Mouse (Mus musculus): Measurements from ENCODE around the gene Zcchc3. TPM values are rescaled to one million over a fixed set of nuclear protein-coding genes. Genes with fewer than 3 reads are reported as not detected.

Gene Zcchc3
- total RNA-seq, 1 experiment from 2014 or later, result 0.10 TPM

DNA sequence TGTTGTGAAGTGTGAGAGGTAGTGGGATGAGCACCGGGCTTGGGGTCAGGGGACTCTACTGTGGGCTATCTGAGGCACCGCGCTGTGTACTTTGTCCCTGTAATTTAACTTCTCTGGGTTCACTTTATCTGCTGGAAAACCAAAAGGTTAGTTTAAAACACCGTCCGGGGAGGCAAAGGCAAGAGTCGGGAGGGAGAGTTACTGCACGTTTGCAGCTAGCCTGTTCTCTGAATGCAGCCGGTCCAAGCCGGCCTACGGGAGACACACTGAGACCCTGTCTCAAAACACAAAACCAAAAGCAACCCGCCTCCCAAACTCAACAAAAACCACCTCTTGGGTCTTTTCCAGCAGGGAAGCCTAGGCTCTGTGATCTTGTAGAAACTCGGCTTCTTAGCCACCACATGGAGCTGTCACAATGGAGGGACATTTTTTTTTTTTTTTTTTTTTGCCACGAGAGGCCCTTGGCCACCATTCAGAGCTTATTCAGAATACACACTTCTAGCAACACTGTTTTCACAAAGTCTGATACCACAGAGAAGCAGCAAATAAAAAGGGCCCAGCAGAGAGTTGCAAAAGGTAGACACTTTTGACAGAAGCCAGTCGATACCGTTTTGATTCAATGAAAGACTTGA is 2.2 kb downstream of the Zcchc3 start:
- no peak for ATAC-seq (replicated peaks; ENCODE audit: insufficient number of reproducible peaks, low FRiP score, low TSS enrichment, poor library complexity, severe bottlenecking)

DNA sequence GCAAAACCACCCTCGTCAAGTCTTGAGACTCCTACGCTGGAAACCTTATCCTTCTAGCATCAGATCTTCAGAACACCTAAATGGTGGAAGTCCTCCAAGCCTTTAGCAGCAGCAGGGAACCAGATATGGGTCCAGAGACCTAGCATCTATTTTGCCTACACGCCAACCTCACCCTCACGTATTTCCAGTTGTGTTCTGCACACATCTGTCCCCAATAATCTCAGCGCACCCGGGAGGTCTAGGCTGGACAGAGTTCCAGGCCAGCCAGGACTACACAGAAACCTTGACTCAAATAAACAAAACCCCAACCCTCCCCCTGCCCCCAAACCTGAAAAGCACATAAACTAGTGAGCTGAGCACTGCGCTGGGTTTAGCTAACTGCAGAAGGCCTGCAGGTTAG is 3.4 kb downstream of the Zcchc3 start:
- ATAC-seq (replicated peaks; ENCODE audit: insufficient number of reproducible peaks, low FRiP score, low TSS enrichment, poor library complexity, severe bottlenecking), result no peak

DNA sequence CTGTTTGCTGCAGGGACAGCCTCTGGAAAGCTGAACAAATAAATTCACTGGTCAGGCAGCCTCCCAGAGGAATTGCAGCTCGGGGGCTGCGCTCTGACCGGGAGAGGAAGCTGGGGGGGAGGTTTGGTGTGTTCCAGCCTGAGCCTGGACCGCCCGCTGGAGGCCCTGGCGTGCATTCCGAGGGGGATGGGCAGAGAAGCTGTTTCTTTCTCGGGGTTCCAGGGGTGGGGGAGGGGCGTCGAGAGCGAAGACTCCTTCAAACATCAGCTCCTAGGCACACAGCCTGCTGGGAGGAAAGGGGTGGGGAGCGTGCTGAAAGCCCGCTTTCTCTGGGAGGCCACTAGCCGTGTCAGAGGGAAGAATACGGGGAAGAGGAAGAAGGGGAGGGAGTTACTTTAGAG is 3.9 kb downstream of the Zcchc3 start:
- no peak for ATAC-seq (replicated peaks; ENCODE audit: insufficient number of reproducible peaks, low FRiP score, low TSS enrichment, poor library complexity, severe bottlenecking)

DNA sequence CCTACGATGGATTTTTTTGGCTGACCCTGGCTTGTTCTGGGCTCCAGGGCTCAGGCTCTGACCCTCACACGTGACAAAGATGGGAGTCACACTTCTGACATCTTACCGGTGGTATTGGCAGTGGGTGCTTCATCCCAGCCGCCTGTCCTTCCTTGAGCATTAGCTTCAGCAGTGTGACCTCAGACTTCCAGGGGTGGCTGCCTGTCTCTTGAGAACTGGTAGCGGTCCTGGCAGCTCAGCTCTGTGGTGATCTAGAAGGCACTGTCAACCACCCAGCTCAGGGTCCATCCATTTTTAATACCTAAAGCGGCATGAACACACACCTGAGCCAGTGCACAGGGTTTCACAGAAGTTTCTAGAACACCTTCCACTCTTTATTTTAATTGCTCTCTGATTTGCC is 5.0 kb downstream of the Zcchc3 start:
- no peak for ATAC-seq (replicated peaks; ENCODE audit: insufficient number of reproducible peaks, low FRiP score, low TSS enrichment, poor library complexity, severe bottlenecking)

DNA sequence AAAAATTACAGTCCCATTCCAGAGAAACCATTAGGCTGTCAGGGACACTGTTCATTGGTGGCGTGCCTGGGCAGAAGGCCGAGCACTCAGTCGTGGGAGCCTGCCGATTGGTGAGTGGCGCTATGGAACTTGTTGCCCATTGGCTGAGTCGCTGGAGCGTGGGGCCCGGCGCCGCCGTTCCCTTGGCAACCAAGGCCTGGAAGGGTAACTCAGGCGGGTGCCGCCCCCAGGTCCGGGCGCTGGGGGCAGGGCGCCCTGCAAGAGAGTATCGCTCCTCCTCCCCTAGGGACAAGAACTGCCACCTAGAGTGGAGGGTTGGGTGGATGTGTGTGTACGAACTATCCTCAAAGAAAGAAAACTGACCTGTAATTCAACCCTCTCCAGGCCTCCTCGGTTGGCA is 8.7 kb downstream of the Zcchc3 start:
- peak; percentile 83 for ATAC-seq (replicated peaks; ENCODE audit: insufficient number of reproducible peaks, low FRiP score, low TSS enrichment, poor library complexity, severe bottlenecking)

DNA sequence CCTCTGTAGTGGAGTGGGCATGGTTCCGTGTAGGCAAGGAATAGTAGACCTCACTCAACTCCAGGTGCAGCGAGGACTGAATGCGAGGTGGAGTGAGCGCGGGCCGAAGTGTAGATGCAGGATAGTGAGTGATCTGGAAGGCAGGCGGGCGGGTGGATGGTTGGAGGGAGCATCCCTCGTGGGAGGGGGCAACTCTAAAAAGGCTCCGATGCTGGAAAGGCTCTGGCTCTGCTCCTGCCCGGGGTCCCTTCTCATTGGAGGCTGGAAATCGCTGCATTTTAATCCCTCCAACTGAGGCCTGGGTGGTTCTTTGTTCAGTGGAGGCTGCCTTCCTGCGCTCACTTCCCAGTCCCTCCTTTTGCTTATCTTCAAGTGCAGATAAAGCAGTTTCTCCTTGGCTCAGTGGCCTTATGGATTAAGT is 15.7 kb downstream of the Zcchc3 start:
- no peak; the same call in none of the 2 replicates for ATAC-seq (replicated peaks; ENCODE audit: insufficient number of reproducible peaks, low FRiP score, low TSS enrichment, poor library complexity, severe bottlenecking)

DNA sequence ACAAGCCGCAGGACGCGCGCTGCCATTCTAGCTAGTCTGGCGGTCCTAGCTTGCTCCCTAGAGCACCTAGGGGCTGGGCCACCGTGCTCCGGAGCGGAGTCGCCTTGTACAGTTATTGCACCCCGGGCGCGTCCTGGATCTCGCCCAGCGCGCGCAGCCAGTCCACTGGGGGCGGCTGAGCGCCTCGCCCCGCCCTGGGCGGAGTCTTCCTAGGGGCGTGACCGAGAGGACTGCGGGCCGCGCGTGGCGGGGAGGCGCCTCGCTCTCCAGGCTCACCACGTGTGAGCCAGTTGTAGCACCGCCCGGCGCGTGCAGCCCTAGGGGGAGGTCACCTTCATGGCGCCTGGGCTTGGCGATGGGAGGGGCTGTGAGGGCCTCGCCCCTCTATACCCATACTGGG is 16.1 kb downstream of the Zcchc3 start:
- peak; percentile 66 for ATAC-seq (replicated peaks; ENCODE audit: insufficient number of reproducible peaks, low FRiP score, low TSS enrichment, poor library complexity, severe bottlenecking)

DNA sequence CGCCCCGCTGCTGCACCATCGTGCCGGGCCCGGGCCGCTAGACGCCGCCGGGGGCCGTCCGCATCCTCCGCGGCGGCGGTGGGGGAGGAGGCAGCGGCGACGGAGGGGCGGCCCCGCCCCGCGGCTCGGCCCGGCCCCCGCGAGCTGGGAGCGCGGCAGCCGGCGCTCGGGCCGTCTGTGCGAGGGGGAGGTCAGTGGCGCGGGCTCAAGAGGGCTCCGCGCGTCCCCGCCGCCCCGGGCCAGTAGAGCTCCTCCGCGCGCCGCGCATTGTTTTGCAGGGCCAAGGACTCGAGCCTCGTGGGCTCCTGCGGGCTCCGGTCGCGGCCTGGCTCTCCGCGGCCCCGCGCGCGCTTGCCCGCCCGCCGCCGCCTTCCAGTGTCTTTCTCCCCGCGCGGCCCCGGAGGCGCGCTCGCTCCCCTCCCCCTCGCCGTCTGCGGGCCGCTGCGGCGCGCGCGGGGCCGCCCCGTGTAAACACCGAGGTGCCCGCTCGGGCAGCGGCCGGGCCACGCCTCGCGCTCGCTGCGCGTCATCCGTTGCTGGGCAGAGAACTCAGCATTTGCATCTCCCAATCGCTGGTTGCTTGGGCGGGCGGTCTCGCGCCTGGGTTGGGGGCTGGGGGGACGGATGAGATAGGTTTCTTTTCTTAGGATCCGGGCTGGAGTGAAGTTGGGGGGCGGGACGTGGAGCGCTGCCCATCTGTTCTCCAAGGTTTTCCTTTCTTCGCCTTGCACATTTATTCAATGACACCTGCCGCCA is 17.0 kb downstream of the Zcchc3 start, which contains the start of gene Sox12:
TSS of gene Sox12 (minus strand) at position 384 of the 756 bp plus-strand sequence.
- 0 out of 2 replicates have a peak, but pooled peaks have one; percentile 29 for ATAC-seq (replicated peaks; ENCODE audit: insufficient number of reproducible peaks, low FRiP score, low TSS enrichment, poor library complexity, severe bottlenecking)

DNA sequence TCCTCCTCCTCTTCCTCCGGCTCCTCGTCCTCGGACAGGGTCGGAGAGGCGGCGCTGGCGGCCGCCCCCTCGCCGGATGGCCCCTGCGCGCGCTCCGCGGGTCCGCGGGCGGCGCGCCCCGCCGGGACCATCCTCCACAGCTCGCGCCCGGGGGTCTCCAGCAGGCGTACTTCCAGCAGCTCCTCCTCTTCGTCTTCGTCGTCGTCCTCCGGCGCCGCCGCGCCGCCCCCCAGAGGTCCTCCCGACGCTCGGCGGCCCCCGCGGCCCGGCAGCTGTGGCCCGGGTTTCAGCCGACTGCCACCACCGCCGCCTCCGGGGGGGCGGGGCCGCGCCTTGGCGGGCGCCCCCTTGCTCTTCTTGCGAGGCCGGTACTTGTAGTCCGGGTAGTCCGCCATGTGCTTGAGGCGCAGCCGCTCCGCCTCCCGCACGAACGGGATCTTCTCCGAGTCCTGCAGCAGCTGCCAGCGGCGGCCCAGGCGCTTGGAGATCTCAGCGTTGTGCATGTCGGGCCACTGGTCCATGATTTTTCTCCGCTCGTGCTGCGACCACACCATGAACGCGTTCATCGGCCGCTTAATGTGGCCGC is 17.7 kb downstream of the Zcchc3 start:
- no peak for ATAC-seq (replicated peaks; ENCODE audit: insufficient number of reproducible peaks, low FRiP score, low TSS enrichment, poor library complexity, severe bottlenecking)

DNA sequence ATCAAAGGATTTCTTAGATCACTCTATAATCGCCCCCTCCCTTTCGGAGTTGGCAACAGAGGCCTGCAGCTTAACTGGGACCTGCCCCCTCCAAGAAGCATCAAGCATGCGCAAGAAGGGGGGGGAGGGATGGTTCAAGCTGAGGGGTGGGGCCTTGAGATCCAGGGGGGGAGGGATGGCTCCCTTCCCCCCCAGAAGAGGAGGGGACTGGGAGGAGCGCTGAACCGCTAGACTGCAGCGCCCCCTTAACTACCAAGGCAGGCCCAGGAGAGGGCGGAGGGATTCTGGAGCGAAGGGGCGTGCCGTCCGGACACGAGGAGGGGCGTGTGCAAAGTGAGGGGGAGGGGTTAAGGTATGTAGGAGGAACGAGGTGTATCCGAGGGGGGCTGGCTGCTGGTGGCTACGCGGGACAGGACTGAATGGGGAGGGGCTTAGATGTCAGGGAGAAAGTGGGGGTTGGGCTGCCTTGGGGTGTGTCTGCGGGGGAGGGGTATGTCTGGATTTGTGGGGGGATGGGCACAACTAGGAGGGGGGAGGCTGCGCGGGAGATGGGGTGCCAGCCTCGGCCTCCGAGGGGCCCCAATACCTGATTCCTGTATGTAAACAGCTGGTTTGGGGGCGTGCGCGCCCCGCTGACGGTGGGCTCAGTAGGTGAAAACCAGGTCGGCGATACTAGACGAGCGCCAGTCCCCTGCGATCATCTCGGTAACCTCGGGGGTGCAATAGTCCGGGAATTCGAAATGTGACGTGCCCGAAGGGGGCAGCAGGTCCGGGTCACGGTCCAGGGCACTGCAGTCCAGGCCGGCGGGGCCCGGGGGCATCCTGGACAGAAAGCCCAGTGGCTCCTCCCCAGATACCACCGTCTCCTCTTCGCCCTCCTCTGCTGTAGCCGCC is 18.5 kb downstream of the Zcchc3 start:
- 0 out of 2 replicates have a peak, but pooled peaks have one; percentile 16 for ATAC-seq (replicated peaks; ENCODE audit: insufficient number of reproducible peaks, low FRiP score, low TSS enrichment, poor library complexity, severe bottlenecking)

DNA sequence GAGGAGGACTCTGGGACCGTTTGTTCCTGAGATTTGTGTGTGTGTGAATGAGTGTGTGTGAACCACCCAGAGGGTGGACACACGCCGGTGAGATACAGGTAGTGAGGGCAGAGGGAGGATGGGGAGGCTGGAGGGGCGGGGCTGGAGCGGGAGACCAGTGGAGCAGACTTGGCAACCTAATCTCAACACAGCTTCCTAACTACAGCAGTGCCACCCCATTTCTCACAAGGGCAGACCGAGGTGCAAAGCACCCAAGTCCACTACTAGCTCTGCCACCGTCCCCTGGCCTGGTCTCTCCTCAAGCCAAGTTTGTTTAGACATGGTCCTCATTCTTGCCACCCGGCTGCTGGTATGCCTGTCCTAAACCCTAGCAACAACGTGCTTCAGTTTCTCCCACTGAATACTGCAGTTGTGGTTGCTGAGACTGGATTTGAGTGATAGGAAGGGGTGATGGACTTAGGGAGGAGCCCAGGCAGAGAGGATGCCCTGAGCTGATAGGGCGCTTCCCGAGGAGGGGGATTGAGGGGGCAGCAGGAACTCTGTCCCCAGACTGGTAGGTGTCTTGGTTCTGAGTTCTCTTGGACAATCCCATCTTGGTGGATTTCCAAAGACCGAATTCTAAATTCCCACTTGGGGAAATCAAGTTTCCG is 19.4 kb downstream of the Zcchc3 start:
- no peak for ATAC-seq (replicated peaks; ENCODE audit: insufficient number of reproducible peaks, low FRiP score, low TSS enrichment, poor library complexity, severe bottlenecking)

DNA sequence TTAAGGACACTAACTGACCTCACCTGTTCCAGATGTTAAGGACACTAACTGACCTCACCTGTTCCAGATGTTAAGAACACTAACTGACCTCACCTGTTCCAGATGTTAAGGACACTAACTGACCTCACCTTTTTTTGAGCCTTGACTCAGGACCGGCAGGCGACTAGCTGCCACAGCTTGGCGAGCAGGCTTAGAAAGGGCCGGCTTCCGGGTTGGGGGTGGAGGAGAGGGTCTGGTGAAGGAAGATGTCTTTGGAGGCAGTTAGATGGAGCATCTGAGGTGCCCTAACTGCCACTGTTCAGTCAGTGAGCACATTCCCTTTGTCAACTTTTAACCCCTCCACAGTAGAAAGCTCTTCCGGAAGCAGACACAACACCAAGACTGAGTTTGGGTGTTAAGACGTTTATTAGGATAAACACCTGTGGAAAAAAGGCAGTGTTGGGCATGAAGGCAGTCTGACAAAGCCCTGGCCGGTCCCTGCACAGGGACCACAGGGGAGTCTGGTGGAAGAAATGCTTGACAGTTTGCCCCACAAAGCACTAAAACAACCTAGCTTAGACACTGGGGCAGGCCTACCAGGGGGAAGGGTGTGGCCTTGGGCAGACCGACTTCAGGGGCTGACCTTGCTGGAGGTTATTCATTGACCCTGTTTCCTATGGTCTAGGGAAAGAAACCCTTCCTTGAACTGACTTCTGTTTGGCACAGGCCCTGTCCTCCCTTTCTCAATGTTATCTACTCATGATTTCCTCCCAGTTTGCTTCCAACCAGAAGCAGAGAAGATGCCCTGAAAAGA is 21.4 kb downstream of the Zcchc3 start:
- no peak for ATAC-seq (replicated peaks; ENCODE audit: insufficient number of reproducible peaks, low FRiP score, low TSS enrichment, poor library complexity, severe bottlenecking)

DNA sequence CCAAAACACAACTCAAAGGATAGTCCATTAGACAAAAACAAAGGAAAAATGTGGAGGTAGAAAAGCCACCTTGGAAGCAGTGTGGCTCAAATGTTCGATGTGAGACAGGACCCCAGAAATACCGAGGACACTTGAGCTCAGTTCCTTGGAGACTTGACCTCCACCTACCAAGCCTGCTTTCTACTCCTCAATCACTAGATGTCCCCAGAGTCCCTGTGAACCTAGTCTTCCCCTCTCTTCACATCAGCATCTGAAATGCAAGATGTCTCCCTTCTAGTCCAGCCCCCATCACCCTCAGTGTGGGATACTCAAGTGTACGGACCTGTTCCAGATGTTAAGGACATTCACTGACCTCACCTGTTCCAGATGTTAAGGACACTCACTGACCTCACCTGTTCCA is 22.0 kb downstream of the Zcchc3 start:
- ATAC-seq (replicated peaks; ENCODE audit: insufficient number of reproducible peaks, low FRiP score, low TSS enrichment, poor library complexity, severe bottlenecking), result no peak

DNA sequence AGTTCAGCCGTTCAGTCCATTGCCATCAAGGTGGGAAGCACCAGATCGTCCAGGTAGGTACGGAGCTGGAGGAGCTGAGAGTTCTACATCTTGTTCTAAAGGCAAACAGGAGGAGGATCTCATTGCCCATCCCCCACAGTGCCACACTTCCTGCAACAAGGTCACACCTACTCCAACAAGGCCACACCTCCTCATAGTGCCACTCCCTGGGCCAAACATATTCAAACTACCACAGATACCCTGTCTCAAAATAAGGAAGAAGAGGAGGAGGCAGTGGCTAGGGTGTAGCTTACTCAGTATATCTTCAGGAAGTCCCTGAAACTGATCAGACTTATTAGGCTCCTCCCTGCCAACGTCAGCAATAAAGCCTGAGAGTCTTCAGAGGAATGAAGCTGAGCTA is 30.6 kb downstream of the Zcchc3 start:
- ATAC-seq (replicated peaks; ENCODE audit: insufficient number of reproducible peaks, low FRiP score, low TSS enrichment, poor library complexity, severe bottlenecking), result no peak

DNA sequence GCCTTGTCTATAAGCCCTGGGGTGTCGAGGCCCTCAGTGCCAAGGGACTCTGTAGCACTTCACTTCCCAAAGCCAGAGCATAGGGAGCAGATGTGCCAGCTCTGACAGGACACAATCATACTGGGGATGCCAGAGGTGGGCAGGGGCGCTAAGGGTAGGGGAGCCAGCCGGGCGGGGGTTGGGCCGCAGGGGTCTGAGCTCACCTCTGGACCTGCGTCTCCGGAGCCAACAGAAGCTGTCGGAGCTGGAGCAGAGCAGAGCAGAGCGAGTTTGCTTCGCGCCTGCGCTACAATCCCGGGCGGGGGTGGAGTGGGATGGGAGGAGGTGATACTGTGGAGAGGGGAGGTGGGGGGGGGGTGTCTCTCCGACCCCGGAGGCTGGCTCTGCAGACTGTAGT is 38.5 kb downstream of the Zcchc3 start, which contains the start of gene Nrsn2:
TSS of gene Nrsn2 (minus strand) at position 294 of the 397 bp plus-strand sequence.
- no peak for ATAC-seq (replicated peaks; ENCODE audit: insufficient number of reproducible peaks, low FRiP score, low TSS enrichment, poor library complexity, severe bottlenecking)

DNA sequence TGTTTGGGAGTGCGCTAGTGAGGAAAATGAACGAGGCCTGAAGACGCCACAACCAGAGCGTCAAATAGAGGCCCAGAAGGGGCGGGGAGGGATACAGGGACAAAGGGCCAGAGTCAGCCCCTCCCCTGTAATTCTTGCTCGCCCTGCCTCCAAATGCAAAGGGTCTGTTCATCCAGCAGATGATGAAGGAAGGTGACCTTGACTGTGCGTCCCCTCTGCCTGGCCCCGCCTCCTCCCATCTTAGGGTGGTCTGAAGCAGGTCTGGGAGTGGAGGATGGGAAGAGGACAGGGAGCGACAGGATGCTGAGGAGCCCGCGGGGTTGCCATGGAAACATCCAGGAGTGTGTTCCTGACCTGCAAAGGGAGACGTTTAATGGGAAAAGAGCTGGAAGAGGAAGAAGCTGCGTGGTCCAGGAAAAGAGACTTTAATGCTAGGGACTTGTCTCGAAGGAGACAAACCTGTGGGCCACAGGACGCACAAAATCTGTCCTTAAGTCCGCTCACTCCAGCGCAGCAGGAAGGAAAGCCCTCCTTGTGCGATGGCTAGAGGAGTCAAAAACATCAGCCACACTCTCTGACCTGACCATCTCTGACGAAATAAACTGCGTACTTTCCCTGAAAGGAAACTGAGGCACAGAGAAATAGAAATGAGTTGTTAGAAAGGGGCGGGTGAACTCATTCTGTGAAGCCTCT is 39.0 kb downstream of the Zcchc3 start:
- ATAC-seq (replicated peaks; ENCODE audit: insufficient number of reproducible peaks, low FRiP score, low TSS enrichment, poor library complexity, severe bottlenecking), result no peak

DNA sequence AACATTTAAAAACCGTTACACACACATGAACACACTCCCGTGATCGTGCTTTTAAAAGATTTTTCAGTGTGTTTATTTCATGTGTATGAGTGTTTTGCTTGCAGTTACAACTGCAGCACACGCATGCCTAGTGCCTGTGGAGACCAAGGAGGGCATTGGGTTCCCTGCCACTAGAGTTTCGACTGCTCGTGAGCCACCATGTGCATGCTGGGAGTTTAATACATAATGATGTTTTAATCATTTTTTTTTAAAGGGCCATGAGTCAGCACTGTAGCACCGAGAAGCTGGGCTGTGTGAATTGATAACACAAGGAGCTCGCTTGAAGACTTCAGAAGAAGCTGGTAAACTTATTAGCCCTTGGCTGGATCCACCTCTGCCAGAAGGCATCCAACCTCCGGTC is 41.3 kb downstream of the Zcchc3 start:
- ATAC-seq (replicated peaks; ENCODE audit: insufficient number of reproducible peaks, low FRiP score, low TSS enrichment, poor library complexity, severe bottlenecking), result no peak

Measured in monocyte, adult 5-6 weeks (primary cell).